Mouse (Mus musculus): ENCODE results near the gene Rai2.
"Not testable (repeated sequence)": the region's sequence is repeated elsewhere in the genome, so short reads cannot be mapped to it uniquely, and the experiment has no call there.

Gene Rai2

GRCm38 (mm10) chrX:161716865-161717763, at the start of gene Rai2:
Rai2 (plus strand) TSS chrX:161717069.
- DNase-seq (ENCODE audit: low spot score): peak; percentile 38

GRCm38 (mm10) chrX:161689336-161689735, 27.5 kb upstream of the Rai2 start:
- no peak for DNase-seq (ENCODE audit: low spot score)

DNA sequence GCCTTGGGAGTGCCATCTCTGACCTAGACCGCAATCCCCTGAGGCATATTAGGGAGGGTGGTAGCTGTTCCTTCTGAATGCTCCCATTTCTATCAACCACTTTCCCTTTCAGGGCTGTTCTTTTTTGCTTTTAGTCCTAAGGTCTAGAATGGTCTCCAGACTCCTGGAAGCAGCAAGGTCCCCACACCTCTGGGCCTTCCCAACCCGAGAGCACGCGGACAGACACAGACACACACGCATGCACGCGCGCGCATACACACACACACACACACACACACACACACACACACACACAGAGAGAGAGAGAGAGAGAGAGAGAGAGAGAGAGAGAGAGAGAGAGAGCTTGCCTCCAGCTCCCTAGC, 385 bp upstream of the Rai2 start:
- DNase-seq (ENCODE audit: low spot score): no peak

GRCm38 (mm10) chrX:161717764-161718382, 1.0 kb downstream of the Rai2 start:
- DNase-seq (ENCODE audit: low spot score): peak; percentile 39

DNA sequence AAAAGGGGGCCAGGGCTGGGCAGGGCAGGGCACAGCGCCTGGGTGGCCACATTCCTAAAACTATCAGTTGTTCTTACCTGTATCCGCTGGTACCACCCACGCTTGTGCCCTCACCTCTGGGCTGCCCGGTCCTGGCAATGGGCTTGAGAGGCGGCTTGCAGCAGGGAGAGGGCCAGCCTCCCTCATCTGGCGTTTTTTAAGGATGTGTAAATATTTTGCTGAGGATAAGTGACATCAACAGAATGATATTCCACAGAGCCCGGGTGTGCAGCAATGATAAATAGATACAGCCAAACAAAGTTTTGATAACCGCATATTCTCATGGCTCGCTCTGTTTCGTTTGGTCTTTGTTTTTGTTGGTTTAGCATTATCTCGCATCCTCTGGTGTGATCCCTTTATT, 1.7 kb downstream of the Rai2 start:
- DNase-seq (ENCODE audit: low spot score): no peak

DNA sequence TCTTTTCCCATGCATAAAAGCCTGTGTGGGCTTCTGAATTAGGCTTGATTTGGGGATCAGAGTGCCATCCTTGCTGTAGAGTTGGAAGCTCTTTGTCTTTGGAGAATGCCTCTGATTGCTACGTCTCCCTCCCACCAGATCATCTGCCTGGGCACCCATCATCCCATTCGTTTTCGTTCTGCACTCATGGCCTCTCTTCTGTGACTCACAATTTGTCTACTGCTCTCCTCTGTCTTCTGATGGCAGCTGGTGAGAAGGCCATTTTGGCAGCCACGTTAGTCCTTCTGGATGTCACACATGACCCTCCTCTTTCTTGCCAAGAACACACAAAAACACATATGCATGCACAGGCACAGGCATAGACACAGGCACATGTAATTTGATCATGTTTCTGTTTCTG, 4.2 kb downstream of the Rai2 start:
- DNase-seq (ENCODE audit: low spot score): no peak

- no peak for DNase-seq (ENCODE audit: low spot score)
Observed at GRCm38 (mm10) chrX:161723391-161723808, 6.5 kb downstream of the Rai2 start.

DNA sequence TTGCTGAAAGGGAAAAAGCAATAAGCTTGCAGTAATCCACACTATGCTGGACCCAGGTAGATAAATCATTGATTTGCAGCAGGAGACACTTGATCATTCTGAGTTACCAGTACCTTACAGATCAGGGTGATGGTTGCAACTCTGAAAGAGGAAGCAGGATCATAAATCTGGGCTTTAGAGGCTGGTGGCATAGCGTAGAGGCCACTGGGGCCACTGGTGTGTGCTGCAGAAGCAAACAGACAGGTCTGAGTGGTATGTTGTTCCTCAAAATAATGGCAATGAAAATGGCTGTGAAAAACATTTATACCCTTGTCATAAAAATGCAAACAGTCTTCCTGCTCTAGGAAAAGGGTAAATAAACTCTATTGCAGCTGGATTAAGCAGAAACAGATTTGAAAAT, 9.4 kb downstream of the Rai2 start:
- no peak for DNase-seq (ENCODE audit: low spot score)

DNA sequence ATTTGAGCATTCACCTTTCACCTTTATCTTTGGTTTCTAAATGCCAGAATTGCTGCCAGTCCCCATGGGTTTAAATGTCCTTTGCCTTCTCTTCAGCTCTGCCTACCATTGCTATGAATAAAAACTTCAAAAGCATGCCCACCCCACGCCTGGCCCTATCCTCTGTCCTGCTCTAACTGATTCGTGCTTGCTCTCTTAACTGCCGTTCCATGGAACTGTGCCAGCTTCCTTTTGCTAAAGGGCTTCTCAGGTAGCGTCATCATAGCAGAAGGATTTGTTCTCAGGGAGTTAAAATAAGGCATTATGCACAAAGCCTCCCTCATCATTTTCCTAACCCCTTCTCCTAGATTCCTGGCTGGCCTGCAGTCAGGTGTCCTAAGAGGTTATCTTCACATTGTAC, 11.6 kb downstream of the Rai2 start:
- DNase-seq (ENCODE audit: low spot score): no peak

GRCm38 (mm10) chrX:161730026-161730425, 13.2 kb downstream of the Rai2 start:
- DNase-seq (ENCODE audit: low spot score): no peak

- DNase-seq (ENCODE audit: low spot score): no peak
Observed at GRCm38 (mm10) chrX:161731859-161732258, 15.0 kb downstream of the Rai2 start.

DNA sequence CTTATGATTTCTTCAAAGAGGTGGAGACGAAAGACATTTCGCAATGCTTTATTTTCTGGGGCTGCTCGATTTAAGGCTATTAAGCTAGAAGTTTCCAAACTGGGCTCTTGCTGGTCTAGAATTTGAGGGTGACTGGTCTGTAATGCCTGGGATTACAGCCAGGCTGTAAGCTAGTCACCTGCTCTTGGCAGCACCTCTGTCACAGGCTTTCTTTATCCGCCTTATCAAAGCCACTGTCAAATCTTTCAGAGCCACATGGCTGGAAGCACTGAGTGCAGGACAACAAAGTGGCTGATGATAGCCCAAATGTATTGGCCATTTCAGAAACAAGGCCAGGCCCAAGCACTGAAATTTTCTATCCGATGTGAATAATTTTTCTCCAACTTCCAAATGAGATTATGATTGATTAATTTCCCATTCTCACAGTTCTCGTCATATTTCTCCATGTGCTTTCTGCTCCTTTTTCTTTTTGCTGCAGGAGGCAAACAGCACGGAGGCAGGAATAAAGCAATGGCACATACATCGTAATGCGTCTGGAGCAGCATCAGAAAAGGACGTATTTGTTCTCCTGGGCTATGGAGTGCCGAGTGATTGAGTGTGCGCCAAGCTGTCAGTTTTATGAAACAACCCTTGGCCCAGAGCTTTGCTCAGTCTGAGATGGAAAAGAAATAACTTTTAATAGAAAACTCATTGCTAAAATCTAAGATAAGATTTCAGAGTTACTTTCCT, 16.9 kb downstream of the Rai2 start:
- no peak for DNase-seq (ENCODE audit: low spot score)

DNA sequence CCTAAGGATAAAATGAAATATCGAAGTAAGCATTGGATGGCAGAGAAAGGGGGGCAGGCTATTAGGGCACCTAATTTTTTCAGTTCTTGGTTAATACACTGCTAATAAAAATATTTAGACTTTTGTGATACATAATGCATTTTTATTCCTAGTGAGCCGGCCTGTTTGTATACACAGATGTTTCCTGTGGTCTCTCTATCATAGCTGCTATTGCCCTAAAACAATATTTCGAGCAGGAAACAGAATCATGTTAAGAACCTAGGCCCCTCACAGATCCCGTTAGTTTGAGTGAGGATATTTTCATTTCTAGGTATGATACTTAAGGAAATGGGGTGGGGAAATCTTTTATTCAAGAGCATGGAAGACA, 17.4 kb downstream of the Rai2 start:
- DNase-seq (ENCODE audit: low spot score): no peak

- DNase-seq (ENCODE audit: low spot score): no peak
Observed at GRCm38 (mm10) chrX:161739374-161739773, 22.5 kb downstream of the Rai2 start.

GRCm38 (mm10) chrX:161743080-161743479, 26.2 kb downstream of the Rai2 start:
- no peak for DNase-seq (ENCODE audit: low spot score)

GRCm38 (mm10) chrX:161745296-161745695, 28.4 kb downstream of the Rai2 start:
- DNase-seq (ENCODE audit: low spot score): no peak

GRCm38 (mm10) chrX:161747337-161747736, 30.5 kb downstream of the Rai2 start:
- no peak for DNase-seq (ENCODE audit: low spot score)

GRCm38 (mm10) chrX:161753514-161753913, 36.6 kb downstream of the Rai2 start:
- DNase-seq (ENCODE audit: low spot score): no peak

DNA sequence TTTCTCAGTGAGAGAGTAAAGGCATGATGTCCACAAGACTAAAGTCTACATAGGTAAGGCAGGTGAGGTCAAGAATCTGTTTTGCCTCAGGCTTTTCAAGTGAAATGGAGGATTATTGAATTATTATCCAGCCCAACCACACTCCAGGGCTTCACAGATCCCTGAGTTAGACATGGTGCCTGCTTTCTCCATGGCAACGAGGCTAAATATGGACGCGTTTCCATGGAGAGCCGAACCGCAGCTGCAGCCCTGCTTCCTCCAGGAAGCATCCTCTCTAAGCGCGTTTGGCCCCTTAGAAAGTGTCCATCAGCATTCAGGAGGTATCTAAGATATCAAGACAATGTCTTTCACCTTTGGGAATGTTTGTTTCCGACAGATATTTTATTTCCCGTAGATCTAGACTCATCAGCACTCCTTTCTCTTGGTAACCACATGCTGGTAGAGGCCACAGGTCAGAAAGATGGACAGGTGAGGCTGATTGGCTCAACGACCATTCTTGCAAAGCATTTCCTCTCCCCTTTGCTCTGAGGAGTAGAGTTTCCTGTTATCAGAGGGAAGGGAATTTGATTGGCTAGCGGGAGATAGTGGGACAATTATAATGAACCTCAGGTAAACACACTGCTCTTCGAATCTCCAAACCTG, 59.6 kb downstream of the Rai2 start:
- no peak for DNase-seq (ENCODE audit: low spot score)

- no peak for DNase-seq (ENCODE audit: low spot score)
Observed at GRCm38 (mm10) chrX:161780321-161781034, 63.6 kb downstream of the Rai2 start.

DNA sequence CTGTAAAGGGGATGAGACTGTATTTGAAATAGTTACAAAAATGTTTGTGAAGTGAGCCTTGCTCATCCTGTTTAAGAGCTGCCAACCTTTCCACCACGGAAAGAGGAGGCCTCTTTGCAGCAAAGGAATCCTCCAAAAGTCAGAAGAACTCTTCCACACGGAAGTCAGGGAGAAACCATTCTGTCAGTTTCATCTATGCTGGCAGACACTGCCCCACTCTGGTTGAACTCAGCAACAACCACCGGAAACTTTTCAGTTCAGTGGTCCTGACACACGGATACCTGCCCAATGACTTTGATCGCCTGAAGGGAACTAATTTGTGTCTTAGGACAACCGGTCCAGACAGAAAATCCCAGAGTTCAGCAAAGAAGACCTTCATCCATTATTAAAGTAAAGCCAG, 73.3 kb downstream of the Rai2 start:
- DNase-seq (ENCODE audit: low spot score): no peak

DNA sequence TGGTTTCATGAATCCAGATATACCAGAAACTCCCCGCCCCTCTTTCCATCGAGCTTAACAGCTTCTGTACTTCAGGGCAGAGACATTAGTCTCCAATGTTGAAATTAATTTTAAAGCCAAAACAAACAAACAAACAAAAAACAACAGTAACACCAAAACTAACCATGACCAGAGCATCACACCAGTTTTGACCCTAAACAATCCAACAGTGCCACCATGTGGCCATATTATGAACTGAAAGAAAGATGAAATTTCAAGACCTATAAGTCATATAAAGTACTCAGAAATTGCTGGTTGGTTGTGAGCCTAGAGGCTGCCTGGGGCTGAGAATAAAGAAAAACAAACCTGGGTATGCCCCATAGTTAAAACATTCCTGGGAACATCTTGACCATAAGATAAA, 109.3 kb downstream of the Rai2 start:
- not testable (repeated sequence) for DNase-seq (ENCODE audit: low spot score)

Measured in testis, postnatal 10 days (tissue).